Mouse (Mus musculus) urinary bladder, adult 2 months (tissue): Measurements from ENCODE around the gene Grik2. TPM values are rescaled to one million over a fixed set of nuclear protein-coding genes. Genes with fewer than 3 reads are reported as not detected.
"Not testable (repeated sequence)": the region's sequence is repeated elsewhere in the genome, so short reads cannot be mapped to it uniquely, and the experiment has no call there.

ENCODE experiments used
- DNase-seq: peaks from one replicate; pipeline ENCODE4 v3.0.0; 2022; ENCODE audit warnings: low spot score
- polyA plus RNA-seq: library from polyadenylated mRNA; depleted of rRNA; stranded (reverse); fragments of >200 nt; gene quantifications from 2 replicates; pipeline ENCODE4 v1.2.3, GENCODE M21; 2012

Grik2 gene
- polyA plus RNA-seq, 1 experiment: 0.51 TPM

GRCm38 (mm10) chr10:49652320-49652719 lies 136.2 kb downstream of the Grik2 start:
- no peak for DNase-seq

- no peak for DNase-seq
Observed at GRCm38 (mm10) chr10:49647116-49647515, 141.4 kb downstream of the Grik2 start.

GRCm38 (mm10) chr10:49639901-49640300 lies 148.7 kb downstream of the Grik2 start:
- DNase-seq: no peak

- no peak for DNase-seq
Observed at GRCm38 (mm10) chr10:49623951-49624350, 164.6 kb downstream of the Grik2 start.

GRCm38 (mm10) chr10:49597652-49598051 lies 190.9 kb downstream of the Grik2 start:
- no peak for DNase-seq

GRCm38 (mm10) chr10:49573514-49573913 lies 215.1 kb downstream of the Grik2 start:
- no peak for DNase-seq

- DNase-seq: no peak
Observed at GRCm38 (mm10) chr10:49559872-49560407, 228.6 kb downstream of the Grik2 start.

GRCm38 (mm10) chr10:49542249-49542648 lies 246.3 kb downstream of the Grik2 start:
- DNase-seq: no peak

- no peak for DNase-seq
Observed at GRCm38 (mm10) chr10:49519752-49520151, 268.8 kb downstream of the Grik2 start.

GRCm38 (mm10) chr10:49500628-49501027 lies 287.9 kb downstream of the Grik2 start:
- no peak for DNase-seq

- DNase-seq: no peak
Observed at GRCm38 (mm10) chr10:49497302-49497701, 291.3 kb downstream of the Grik2 start.

GRCm38 (mm10) chr10:49481439-49481838 lies 307.1 kb downstream of the Grik2 start:
- DNase-seq: no peak

GRCm38 (mm10) chr10:49480085-49480749 lies 308.3 kb downstream of the Grik2 start:
- no peak for DNase-seq

- no peak for DNase-seq
Observed at GRCm38 (mm10) chr10:49473613-49474012, 315.0 kb downstream of the Grik2 start.

GRCm38 (mm10) chr10:49456791-49457190 lies 331.8 kb downstream of the Grik2 start:
- no peak for DNase-seq

GRCm38 (mm10) chr10:49453535-49453934 lies 335.0 kb downstream of the Grik2 start:
- no peak for DNase-seq

GRCm38 (mm10) chr10:49441369-49441768 lies 347.2 kb downstream of the Grik2 start:
- no peak for DNase-seq

GRCm38 (mm10) chr10:49437057-49437456 lies 351.5 kb downstream of the Grik2 start:
- DNase-seq: no peak

- no peak for DNase-seq
Observed at GRCm38 (mm10) chr10:49436301-49436700, 352.3 kb downstream of the Grik2 start.

GRCm38 (mm10) chr10:49432825-49433224 lies 355.7 kb downstream of the Grik2 start:
- no peak for DNase-seq

- not testable (repeated sequence) for DNase-seq
Observed at GRCm38 (mm10) chr10:49417206-49417605, 371.4 kb downstream of the Grik2 start.

- DNase-seq: no peak
Observed at GRCm38 (mm10) chr10:49382996-49383395, 405.6 kb downstream of the Grik2 start.

GRCm38 (mm10) chr10:49381852-49382251 lies 406.7 kb downstream of the Grik2 start:
- DNase-seq: no peak

- DNase-seq: no peak
Observed at GRCm38 (mm10) chr10:49368601-49369000, 420.0 kb downstream of the Grik2 start.
